Mouse (Mus musculus) spleen, postnatal 14 days (tissue): ENCODE results near the gene Olfr96.

ENCODE experiments used
- DNase-seq, 2 experiments: peaks; one replicate each; pipeline ENCODE4 v3.0.0; 2021 to 2022; ENCODE audit warnings: low spot score in 2 of 2

The Olfr96 gene

GRCm38 (mm10) chr17:37270702-37271092, 50.8 kb downstream of the Olfr96 start:
- DNase-seq, result peak; percentile 11 to 39

GRCm38 (mm10) chr17:37275626-37276248, 55.8 kb downstream of the Olfr96 start:
- DNase-seq, result no peak
